Mouse (Mus musculus): ENCODE data around the gene Rgs7.

DNA sequence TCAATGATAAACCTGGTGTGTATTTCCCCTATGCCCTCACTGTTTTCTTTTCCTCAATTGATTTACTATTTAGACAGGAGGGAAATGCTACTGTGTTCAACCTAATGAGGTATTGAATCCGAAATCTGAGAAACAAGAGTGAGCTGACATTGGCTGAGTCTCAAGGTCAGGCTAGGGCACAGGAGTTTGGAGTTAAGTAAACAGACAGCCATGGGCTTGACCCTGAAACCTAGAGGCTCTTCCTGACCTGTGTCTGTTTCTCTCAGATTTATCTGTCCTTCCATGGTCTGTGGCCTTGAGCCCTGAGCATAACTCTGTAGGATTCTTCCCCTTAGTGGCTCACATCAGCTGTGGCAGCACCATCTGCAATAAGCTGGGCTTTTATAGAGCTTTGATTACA lies 37.6 kb upstream of the Rgs7 start:
- no peak for TF ChIP-seq CEBPB (IDR thresholded peaks at IDR 0.05; ENCODE audit: low read depth)
- no peak for TF ChIP-seq CTCF (IDR thresholded peaks at IDR 0.05; ENCODE audit: control insufficient read depth, insufficient read depth, insufficient read length)
- no peak for TF ChIP-seq MYOG (IDR thresholded peaks at IDR 0.05; ENCODE audit: control insufficient read depth, extremely low read depth, insufficient read length)

Measured in C2C12 (cell line).